Mouse (Mus musculus): ENCODE measurements around the gene Heatr6.

DNA sequence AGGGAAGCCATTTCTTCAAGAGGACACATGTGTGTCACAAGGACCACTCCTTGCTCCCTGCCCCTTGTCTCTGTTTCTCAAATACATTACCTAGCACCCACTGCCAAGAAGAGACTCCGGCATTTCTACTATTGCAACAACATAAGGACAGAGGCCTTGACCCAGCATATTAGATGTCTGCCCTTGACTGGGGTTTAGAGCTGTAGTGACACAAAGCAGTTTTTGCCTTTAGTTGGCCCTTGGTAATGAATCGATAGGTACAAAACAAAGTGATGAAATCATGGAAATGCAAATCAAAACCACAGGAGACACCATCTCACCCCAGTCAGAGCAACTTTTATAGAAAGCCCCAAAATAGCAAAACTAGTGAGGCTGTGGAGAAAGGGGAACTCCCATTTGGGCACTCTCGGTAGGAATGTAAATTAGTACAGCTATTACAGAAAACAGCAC, 16.4 kb upstream of the Heatr6 start:
- TF ChIP-seq POLR2A (IDR thresholded peaks at IDR 0.05; ENCODE audit: control insufficient read depth, extremely low read depth, insufficient read depth, low read length, poor library complexity) (no peak), CTCF (IDR thresholded peaks at IDR 0.05; ENCODE audit: borderline replicate concordance, control insufficient read depth, extremely low read depth, insufficient read depth, low read length, poor library complexity) (no peak)
